ENCODE assay signal across 34 mouse cellular contexts in genomic region chr11:55147423-55147822, GRCm38 (mm10). TPM values are rescaled to one million over a fixed set of nuclear protein-coding genes. Genes with fewer than 3 reads are reported as not detected.
DNase-seq lines count a peak whose midpoint lies in the region; ATAC-seq and TF ChIP-seq lines count a peak whose summit lies in the region.
"Had no signal": no experiment of that assay in that cellular context is flagged by ENCODE, and none has a peak within 500 bp of the region (broad histone marks: within the 10 kb centered on the region; RNA-seq: fewer than 3 reads in every experiment).

No protein-coding gene starts in this region.

- no peak overlapping the region for H3K4me3 ChIP-seq in kidney, postnatal 0 days (replicated peaks; ENCODE audit: low read depth, low read length)
- H3K4me3 ChIP-seq in testis, adult 2 months (ENCODE audit: control insufficient read depth, low read depth, low read length) = peak overlapping the region; percentile 41; the same call in 1 of the 2 replicates
- H3K4me3 ChIP-seq: forebrain, embryonic 13.5 days; hindbrain, embryonic 10.5 days; hindbrain, embryonic 15.5 days; liver, embryonic 13.5 days; midbrain, embryonic 10.5 days; myocyte; neural tube, embryonic 13.5 days had no signal

- no peaks in the 10 kb centered on the region for H3K9me3 ChIP-seq in kidney, postnatal 0 days (replicated peaks; ENCODE audit: low read length)
- H3K9me3 ChIP-seq: forebrain, embryonic 13.5 days; hindbrain, embryonic 10.5 days; hindbrain, embryonic 15.5 days; liver, embryonic 13.5 days; midbrain, embryonic 10.5 days; neural tube, embryonic 13.5 days had no signal

- TF ChIP-seq POLR2A in testis, adult 2 months (IDR thresholded peaks at IDR 0.05; ENCODE audit: control insufficient read depth, low read depth, low read length) = no peak

- no peaks in the 10 kb centered on the region for H3K36me3 ChIP-seq in kidney, postnatal 0 days (ENCODE audit: insufficient read depth, low read length)
- no peaks in the 10 kb centered on the region for H3K36me3 ChIP-seq in testis, adult 2 months (ENCODE audit: control insufficient read depth, insufficient read depth, low read length)
- H3K36me3 ChIP-seq: hindbrain, embryonic 10.5 days; hindbrain, embryonic 15.5 days; liver, embryonic 13.5 days; midbrain, embryonic 10.5 days; neural tube, embryonic 13.5 days had no signal

- ATAC-seq in kidney, postnatal 0 days (replicated peaks; ENCODE audit: low FRiP score, low read depth) = no peak
- ATAC-seq in megakaryocyte progenitor cell, adult 5-6 weeks (replicated peaks; ENCODE audit: poor library complexity) = peak; percentile 57
- ATAC-seq: forebrain, embryonic 13.5 days; inflammation-experienced regulatory T-cells, adult 6 months; midbrain, embryonic 16.5 days had no signal

- no peaks in the 10 kb centered on the region for H3K27me3 ChIP-seq in kidney, postnatal 0 days (ENCODE audit: insufficient read depth, low read length)
- no peaks in the 10 kb centered on the region for H3K27me3 ChIP-seq in testis, adult 2 months (ENCODE audit: control insufficient read depth, insufficient read depth, low read length)
- H3K27me3 ChIP-seq: forebrain, embryonic 13.5 days; hindbrain, embryonic 15.5 days; liver, embryonic 13.5 days; neural tube, embryonic 13.5 days had no signal

- no peaks in the 10 kb centered on the region for H3K4me1 ChIP-seq in kidney, postnatal 0 days (replicated peaks; ENCODE audit: insufficient read depth, low read length)
- H3K4me1 ChIP-seq in testis, adult 2 months (ENCODE audit: control insufficient read depth, insufficient read depth, low read length) = peaks cover 2% of the 10 kb centered on the region; the same call in 1 of the 2 replicates
- H3K4me1 ChIP-seq: forebrain, embryonic 13.5 days; hindbrain, embryonic 10.5 days; hindbrain, embryonic 15.5 days; liver, embryonic 13.5 days; neural tube, embryonic 13.5 days had no signal

- no peak for TF ChIP-seq CTCF in kidney, postnatal 0 days (IDR thresholded peaks at IDR 0.05; ENCODE audit: low read depth)
- no peak for TF ChIP-seq CTCF in testis, adult 2 months (IDR thresholded peaks at IDR 0.05; ENCODE audit: control insufficient read depth, insufficient read depth, insufficient replicate concordance, low read depth, low read length)

- peak; percentile 10 for DNase-seq in kidney, postnatal 0 days (ENCODE audit: low spot score)
- DNase-seq in kidney, postnatal 4 days = no peak
- DNase-seq in testis, postnatal 14 days (ENCODE audit: low spot score) = no peak
- DNase-seq in layer of hippocampus, postnatal 25 days (ENCODE audit: extremely low spot score in 1 of 2, low spot score in 1 of 2) = no peak
- no peak for DNase-seq in neural tube, embryonic 10.5 days (ENCODE audit: extremely low spot score, low spot score)
- DNase-seq: adrenal gland, postnatal 36 days; cerebellum, adult 8-10 months; cerebellum, postnatal 25 days; gastrocnemius, postnatal 10 days; heart, postnatal 14 days; kidney, adult 11 months; kidney, postnatal 25 days; layer of hippocampus, postnatal 36 days; left cerebral cortex, postnatal 4 days; liver, embryonic 13.5 days; lung, embryonic 14.5 days; right cerebral cortex, postnatal 14 days had no signal

- no peak overlapping the region for H3K27ac ChIP-seq in kidney, postnatal 0 days
- no peak overlapping the region for H3K27ac ChIP-seq in testis, adult 2 months (ENCODE audit: control insufficient read depth, insufficient read depth, low read depth, low read length)
- H3K27ac ChIP-seq: forebrain, embryonic 13.5 days; hindbrain, embryonic 10.5 days; hindbrain, embryonic 15.5 days; liver, embryonic 13.5 days; midbrain, embryonic 10.5 days; neural tube, embryonic 13.5 days; stomach, postnatal 0 days had no signal

- no peak overlapping the region for H3K4me2 ChIP-seq in kidney, postnatal 0 days (ENCODE audit: low read length)
- H3K4me2 ChIP-seq: forebrain, embryonic 13.5 days; hindbrain, embryonic 15.5 days; liver, embryonic 13.5 days; lung, embryonic 14.5 days; neural tube, embryonic 13.5 days had no signal

- 53% methylated on average over 6 of the region's 6 CpGs for WGBS in kidney, postnatal 0 days

- H3K9ac ChIP-seq in kidney, postnatal 0 days (ENCODE audit: low read depth, low read length) = no peak overlapping the region
- H3K9ac ChIP-seq: forebrain, embryonic 13.5 days; hindbrain, embryonic 15.5 days; liver, embryonic 13.5 days; lung, embryonic 14.5 days; neural tube, embryonic 13.5 days had no signal

RNA-seq across cellular contexts. Expression of gene Slc36a3, which starts 4.1 kb away (rescaled TPM):
- not detected in 2 replicates for polyA plus RNA-seq in kidney, postnatal 0 days (2015; fragmentation: Nextera tagmentation; extraction: Ambion mirVana)
- polyA plus RNA-seq in testis, adult 2 months (2012; rRNA removed) = 87.6 and 103 TPM in 2 replicates
- not detected in 2 replicates for total RNA-seq in megakaryocyte progenitor cell, adult 5-6 weeks (2015)
- total RNA-seq in megakaryocyte progenitor cell, adult 5-6 weeks (2017) = 0.14 TPM in 1 of 2 replicates, not detected in the other
- total RNA-seq in layer of hippocampus, postnatal 25 days (2021) = not detected
- total RNA-seq: adrenal gland, adult 18-20 months; adrenal gland, postnatal 36 days; gastrocnemius, postnatal 10 days; heart, postnatal 14 days; layer of hippocampus, adult 8-10 months; layer of hippocampus, postnatal 36 days; left cerebral cortex, postnatal 4 days had no signal
- polyA plus RNA-seq: embryonic facial prominence, embryonic 11.5 days; forebrain, embryonic 13.5 days; heart, embryonic 14.5 days; hindbrain, embryonic 10.5 days; hindbrain, embryonic 15.5 days; kidney, embryonic 14.5 days; limb, embryonic 14.5 days; liver, embryonic 13.5 days; lung, embryonic 14.5 days; midbrain, embryonic 10.5 days; midbrain, embryonic 16.5 days; myocyte; neural tube, embryonic 13.5 days had no signal

RNA-seq across cellular contexts. Expression of gene Slc36a2, which starts 37.5 kb away (rescaled TPM):
- polyA plus RNA-seq in kidney, postnatal 0 days (2015; fragmentation: Nextera tagmentation; extraction: Ambion mirVana) = 0.27 and 0.43 TPM in 2 replicates
- polyA plus RNA-seq in testis, adult 2 months (2012; rRNA removed) = 0.56 and 0.65 TPM in 2 replicates
- total RNA-seq in megakaryocyte progenitor cell, adult 5-6 weeks (2015) = 3.1 and 4.7 TPM in 2 replicates
- 1.7 and 2.6 TPM in 2 replicates for total RNA-seq in megakaryocyte progenitor cell, adult 5-6 weeks (2017)
- total RNA-seq in layer of hippocampus, postnatal 25 days (2021) = under 1 TPM in 1 of 2 experiments, not detected in 1; 0.10 TPM
- polyA plus RNA-seq: myocyte had no signal

RNA-seq across cellular contexts. Expression of gene Gm2a, which starts 49.5 kb away (rescaled TPM):
- 57.6 and 59.8 TPM in 2 replicates for polyA plus RNA-seq in kidney, postnatal 0 days (2015; fragmentation: Nextera tagmentation; extraction: Ambion mirVana)
- polyA plus RNA-seq in testis, adult 2 months (2012; rRNA removed) = 115 and 137 TPM in 2 replicates
- total RNA-seq in megakaryocyte progenitor cell, adult 5-6 weeks (2015) = 89.0 and 92.0 TPM in 2 replicates
- 53.6 and 54.6 TPM in 2 replicates for total RNA-seq in megakaryocyte progenitor cell, adult 5-6 weeks (2017)
- 10 to 100 TPM; 38.7 to 42.5 TPM for total RNA-seq in layer of hippocampus, postnatal 25 days (2021)

RNA-seq across cellular contexts. Expression of gene Slc36a1, which starts 56.7 kb away (rescaled TPM):
- polyA plus RNA-seq in kidney, postnatal 0 days (2015; fragmentation: Nextera tagmentation; extraction: Ambion mirVana) = 1.9 and 2.1 TPM in 2 replicates
- polyA plus RNA-seq in testis, adult 2 months (2012; rRNA removed) = 15.2 and 18.1 TPM in 2 replicates
- 24.6 and 25.4 TPM in 2 replicates for total RNA-seq in megakaryocyte progenitor cell, adult 5-6 weeks (2015)
- 10.7 and 12.4 TPM in 2 replicates for total RNA-seq in megakaryocyte progenitor cell, adult 5-6 weeks (2017)
- 10 to 100 TPM; 59.3 to 61.5 TPM for total RNA-seq in layer of hippocampus, postnatal 25 days (2021)
